Mouse (Mus musculus) lung, postnatal 10 days (tissue): ENCODE measurements around the gene Znrd1.

Source experiments
- DNase-seq: peaks from one replicate; pipeline ENCODE4 v3.0.0; 2021

Znrd1 gene

GRCm38 (mm10) chr17:36922715-36923114 is 35.6 kb downstream of the Znrd1 start:
- DNase-seq = no peak

GRCm38 (mm10) chr17:36920239-36920638 is 38.1 kb downstream of the Znrd1 start:
- peak; percentile 21 for DNase-seq

GRCm38 (mm10) chr17:36915076-36915475 is 43.3 kb downstream of the Znrd1 start:
- DNase-seq = peak; percentile 68

GRCm38 (mm10) chr17:36914108-36914507 is 44.3 kb downstream of the Znrd1 start:
- DNase-seq = peak; percentile 85

GRCm38 (mm10) chr17:36912031-36912430 is 46.3 kb downstream of the Znrd1 start:
- no peak for DNase-seq

- DNase-seq = no peak
Observed at GRCm38 (mm10) chr17:36909802-36910201, 48.6 kb downstream of the Znrd1 start.

- DNase-seq = no peak
Observed at GRCm38 (mm10) chr17:36908235-36908634, 50.1 kb downstream of the Znrd1 start.
